Mouse (Mus musculus) stomach, postnatal 0 days (tissue): ENCODE results near the gene Tldc2.

Experiments used
- CTCF ChIP-seq: IDR thresholded peaks from 2 replicates; pipeline ENCODE4 v1.5.1; 2016; ENCODE audit warnings: antibody characterized with exemption, low read depth, mild to moderate bottlenecking, moderate library complexity
- EP300 ChIP-seq: optimal IDR thresholded peaks from 2 replicates; pipeline ENCODE3; 2016; ENCODE audit warnings: antibody characterized with exemption

- TF ChIP-seq CTCF (no peak), EP300 (no peak)
These were observed 38.4 kb downstream of the Tldc2 start for GRCm38 (mm10) chr2:157125246-157125645.
